In genomic region chr13:60225736-60226135, GRCm38 (mm10) we compare ENCODE assay signal across 8 mouse cellular contexts. TPM values are rescaled to one million over a fixed set of nuclear protein-coding genes. Genes with fewer than 3 reads are reported as not detected.
A peak's percentile ranks its signal among the peaks of the same experiment; 100 is the strongest.
DNase-seq lines count a peak whose midpoint lies in the region; ATAC-seq and TF ChIP-seq lines count a peak whose summit lies in the region.

No protein-coding gene starts in this region.

- no peaks in the 10 kb centered on the region for H3K79me2 ChIP-seq in heart, adult 2 months (replicated peaks; ENCODE audit: control insufficient read depth, insufficient read depth, low read length)

- 29% methylated on average over 1 of the region's 1 CpGs for WGBS in heart, adult 2 months
- 32% methylated on average over 1 of the region's 1 CpGs for WGBS in kidney, embryonic 14.5 days
- 31% methylated on average over 1 of the region's 1 CpGs for WGBS in stomach, embryonic 16.5 days
- WGBS in midbrain, embryonic 15.5 days: 78% methylated on average over 1 of the region's 1 CpGs

- peak overlapping the region; percentile 21; the same call in 1 of the 2 replicates for H3K4me2 ChIP-seq in kidney, embryonic 14.5 days (replicated peaks; ENCODE audit: low read depth, low read length)
- H3K4me2 ChIP-seq in stomach, embryonic 16.5 days (ENCODE audit: low read depth, low read length): 0 out of 2 replicates have a peak overlapping the region, but pooled peaks have one; percentile 2
- H3K4me2 ChIP-seq in midbrain, embryonic 15.5 days: no peak overlapping the region

- no peaks in the 10 kb centered on the region for H3K9me3 ChIP-seq in kidney, embryonic 14.5 days (ENCODE audit: control insufficient read depth, low read length)
- no peaks in the 10 kb centered on the region for H3K9me3 ChIP-seq in stomach, embryonic 16.5 days (replicated peaks; ENCODE audit: control insufficient read depth, low read length)
- no peaks in the 10 kb centered on the region for H3K9me3 ChIP-seq in midbrain, embryonic 15.5 days

- H3K4me1 ChIP-seq in heart, adult 2 months (ENCODE audit: control insufficient read depth, insufficient read depth, low read length): peaks cover 3% of the 10 kb centered on the region
- H3K4me1 ChIP-seq in kidney, embryonic 14.5 days (ENCODE audit: control insufficient read depth, insufficient read depth, low read length): peaks cover 19% of the 10 kb centered on the region
- peaks cover 18% of the 10 kb centered on the region for H3K4me1 ChIP-seq in stomach, embryonic 16.5 days (ENCODE audit: control insufficient read depth, insufficient read depth, low read length)
- H3K4me1 ChIP-seq in midbrain, embryonic 15.5 days: no peaks in the 10 kb centered on the region; the same call in 1 of the 2 replicates

- no peak for TF ChIP-seq EP300 in heart, adult 2 months (IDR thresholded peaks at IDR 0.05; ENCODE audit: insufficient read depth, low read depth, low read length)

- ATAC-seq in kidney, embryonic 14.5 days (ENCODE audit: low FRiP score, low TSS enrichment): peak; percentile 44
- ATAC-seq in stomach, embryonic 16.5 days (ENCODE audit: insufficient read depth, low FRiP score): peak; percentile 53
- no peak for ATAC-seq in midbrain, embryonic 15.5 days (replicated peaks)

- H3K4me3 ChIP-seq in heart, adult 2 months: no peak overlapping the region
- no peak overlapping the region for H3K4me3 ChIP-seq in kidney, embryonic 14.5 days (ENCODE audit: low read length)
- H3K4me3 ChIP-seq in stomach, embryonic 16.5 days (replicated peaks; ENCODE audit: low read length): no peak overlapping the region
- no peak overlapping the region for H3K4me3 ChIP-seq in midbrain, embryonic 15.5 days

- intact Hi-C loops in heart, adult 2 months (cut with DNase I): no loop called here

- H3K27ac ChIP-seq in heart, adult 2 months: peak overlapping the region; percentile 41; the same call in 1 of the 2 replicates
- H3K27ac ChIP-seq in kidney, embryonic 14.5 days (ENCODE audit: low read depth, low read length): peak overlapping the region; percentile 94
- H3K27ac ChIP-seq in stomach, embryonic 16.5 days (ENCODE audit: low read length): peak overlapping the region; percentile 93
- no peak overlapping the region for H3K27ac ChIP-seq in midbrain, embryonic 15.5 days

- H3K9ac ChIP-seq in heart, adult 2 months (ENCODE audit: low read depth, low read length): no peak overlapping the region
- no peak overlapping the region for H3K9ac ChIP-seq in kidney, embryonic 14.5 days (ENCODE audit: low read depth, low read length)
- H3K9ac ChIP-seq in stomach, embryonic 16.5 days (ENCODE audit: low read length): 0 out of 2 replicates have a peak overlapping the region, but pooled peaks have one; percentile 7
- H3K9ac ChIP-seq in midbrain, embryonic 15.5 days: no peak overlapping the region

- H3K36me3 ChIP-seq in heart, adult 2 months (ENCODE audit: control insufficient read depth, insufficient read depth, low read length): no peaks in the 10 kb centered on the region
- H3K36me3 ChIP-seq in kidney, embryonic 14.5 days (ENCODE audit: control insufficient read depth, insufficient read depth, low read length): no peaks in the 10 kb centered on the region
- no peaks in the 10 kb centered on the region for H3K36me3 ChIP-seq in stomach, embryonic 16.5 days (ENCODE audit: control insufficient read depth, insufficient read depth, low read length)
- H3K36me3 ChIP-seq in midbrain, embryonic 15.5 days (replicated peaks): no peaks in the 10 kb centered on the region

- TF ChIP-seq POLR2A in heart, adult 2 months (IDR thresholded peaks at IDR 0.05; ENCODE audit: insufficient read depth, low read depth, low read length): no peak

- DNase-seq in right cerebral cortex, postnatal 4 days: peak; percentile 19
- no peak for DNase-seq in right cerebral cortex, adult 2 months (ENCODE audit: low spot score in 2 of 2)
- peak in 1 of 2 experiments; percentile 34 for DNase-seq in heart, adult 2 months
- DNase-seq in layer of hippocampus, adult 8-10 months (ENCODE audit: low spot score in 2 of 2): no peak
- no peak for DNase-seq in embryo, embryonic 10 days (ENCODE audit: low spot score)

- TF ChIP-seq CTCF in heart, adult 2 months (IDR thresholded peaks at IDR 0.05): no peak

- H3K27me3 ChIP-seq in heart, adult 2 months (ENCODE audit: control insufficient read depth, insufficient read depth, low read length): no peaks in the 10 kb centered on the region
- H3K27me3 ChIP-seq in kidney, embryonic 14.5 days (ENCODE audit: control insufficient read depth, insufficient read depth, low read length): no peaks in the 10 kb centered on the region
- no peaks in the 10 kb centered on the region for H3K27me3 ChIP-seq in stomach, embryonic 16.5 days (ENCODE audit: control insufficient read depth, insufficient read depth, low read length)
- H3K27me3 ChIP-seq in midbrain, embryonic 15.5 days (replicated peaks): no peaks in the 10 kb centered on the region

RNA-seq across cellular contexts. Expression of gene Gas1, which starts 48.6 kb away (rescaled TPM):
- 10 to 100 TPM; 26.3 to 26.4 TPM for total RNA-seq in heart, adult 2 months (2021)
- polyA plus RNA-seq in heart, adult 2 months (2012; rRNA removed): 16.0 and 18.8 TPM in 2 replicates
- 143 and 146 TPM in 2 replicates for polyA plus RNA-seq in kidney, embryonic 14.5 days (2014; fragmentation: Nextera tagmentation; extraction: Ambion mirVana)
- 24.0 and 35.4 TPM in 2 replicates for polyA plus RNA-seq in stomach, embryonic 16.5 days (2015; fragmentation: Nextera tagmentation; extraction: Ambion mirVana)
- 1 to 10 TPM; 7.3 to 9.0 (median 8.2) TPM for total RNA-seq in layer of hippocampus, adult 8-10 months (2022)
- 15.1 and 23.1 TPM in 2 replicates for polyA plus RNA-seq in midbrain, embryonic 15.5 days (2015; fragmentation: Nextera tagmentation; extraction: Ambion mirVana)
